ENCODE assay signal across 7 mouse cellular contexts in the genomic region with DNA sequence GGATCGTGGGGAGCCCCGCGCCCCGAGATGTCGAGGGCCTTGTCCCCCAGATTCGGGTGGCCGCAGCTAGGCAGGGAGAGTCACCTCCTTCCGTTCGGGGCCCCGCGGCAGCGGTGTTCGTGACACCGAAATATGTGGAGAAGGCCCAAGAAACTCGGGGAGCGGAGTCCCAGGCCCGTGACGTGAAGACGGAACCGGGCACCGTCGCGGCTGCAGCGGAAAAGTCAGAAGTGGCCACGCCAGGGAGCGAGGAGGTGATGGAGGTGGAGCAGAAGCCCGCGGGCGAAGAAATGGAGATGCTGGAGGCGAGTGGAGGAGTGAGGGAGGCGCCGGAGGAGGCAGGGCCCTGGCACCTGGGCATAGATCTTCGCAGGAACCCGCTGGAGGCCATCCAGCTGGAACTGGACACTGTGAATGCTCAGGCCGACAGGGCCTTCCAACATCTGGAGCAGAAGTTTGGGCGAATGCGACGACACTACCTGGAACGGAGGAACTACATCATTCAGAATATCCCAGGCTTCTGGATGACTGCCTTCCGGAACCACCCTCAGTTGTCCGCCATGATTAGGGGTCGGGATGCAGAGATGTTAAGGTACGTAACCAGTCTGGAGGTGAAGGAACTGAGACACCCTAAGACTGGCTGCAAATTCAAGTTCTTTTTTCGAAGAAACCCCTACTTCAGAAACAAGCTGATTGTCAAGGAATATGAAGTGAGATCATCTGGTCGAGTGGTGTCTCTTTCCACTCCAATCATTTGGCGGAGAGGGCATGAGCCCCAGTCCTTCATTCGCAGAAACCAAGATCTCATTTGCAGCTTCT. TPM values are rescaled to one million over a fixed set of nuclear protein-coding genes. Genes with fewer than 3 reads are reported as not detected.
DNase-seq lines count a peak whose midpoint lies in the region; ATAC-seq and TF ChIP-seq lines count a peak whose summit lies in the region.

No protein-coding gene starts in this region.

- 3% methylated on average over 46 of the region's 47 CpGs for WGBS in heart, postnatal 0 days
- 2% methylated on average over 47 of the region's 47 CpGs for WGBS in lung, embryonic 14.5 days

- no peak for TF ChIP-seq EP300 in MEL (IDR thresholded peaks at IDR 0.05; ENCODE audit: low read depth in 1 of 2, low read length in 2 of 2)
- no peak for TF ChIP-seq EP300 in heart, postnatal 0 days (IDR thresholded peaks at IDR 0.05; ENCODE audit: low read depth)

- TF ChIP-seq CTCF in MEL (IDR thresholded peaks at IDR 0.05 in 2 of 3, conservative IDR thresholded peaks at IDR 0.05 in 1 of 3; ENCODE audit: control insufficient read depth in 1 of 3, insufficient read depth in 1 of 3, low read depth in 2 of 3, low read length in 3 of 3, poor library complexity in 1 of 3, severe bottlenecking in 1 of 3), result no peak
- no peak for TF ChIP-seq CTCF in heart, postnatal 0 days (IDR thresholded peaks at IDR 0.05; ENCODE audit: low read depth)
- no peak for TF ChIP-seq CTCF in lung, embryonic 14.5 days (IDR thresholded peaks at IDR 0.05; ENCODE audit: low read depth)

- ATAC-seq in heart, postnatal 0 days (ENCODE audit: insufficient read depth, low read depth), result peak; percentile 31
- peak; percentile 53 for ATAC-seq in lung, embryonic 14.5 days (ENCODE audit: insufficient read depth)
- ATAC-seq in neutrophil, adult 5-6 weeks (ENCODE audit: extremely low read depth, insufficient number of reproducible peaks, low FRiP score, poor library complexity, severe bottlenecking), result peak; percentile 2; the same call in 1 of the 2 replicates

- peak overlapping the region; percentile 57 to 85 for H3K4me3 ChIP-seq in MEL (ENCODE audit: control insufficient read depth in 1 of 2, insufficient read depth in 1 of 2, low read depth in 2 of 2, low read length in 2 of 2)
- peak overlapping the region; percentile 100 for H3K4me3 ChIP-seq in erythroblast, embryonic 14.5 days (replicated peaks)
- H3K4me3 ChIP-seq in heart, postnatal 0 days (ENCODE audit: low read depth, low read length), result peak overlapping the region; percentile 89
- H3K4me3 ChIP-seq in lung, embryonic 14.5 days (ENCODE audit: low read depth, low read length), result peak overlapping the region; percentile 98

- no peak overlapping the region for H3K27ac ChIP-seq in MEL (ENCODE audit: control insufficient read depth, low read depth, low read length)
- peak overlapping the region; percentile 88 for H3K27ac ChIP-seq in heart, postnatal 0 days (ENCODE audit: low read depth)
- peak overlapping the region; percentile 79 for H3K27ac ChIP-seq in lung, embryonic 14.5 days (ENCODE audit: low read depth)

- TF ChIP-seq POLR2A in MEL (IDR thresholded peaks at IDR 0.05; ENCODE audit: control insufficient read depth in 1 of 2, insufficient read depth in 1 of 2, low read depth in 1 of 2, low read length in 2 of 2, poor library complexity in 1 of 2), result no peak

- peak; percentile 46 for DNase-seq in MEL (ENCODE audit: low read depth, low spot score)
- peak; percentile 66 for DNase-seq in brain, adult 2 months (ENCODE audit: low read depth, low spot score)
- DNase-seq in heart, postnatal 0 days (ENCODE audit: low spot score), result no peak
- peak; percentile 80 to 85 for DNase-seq in kidney, postnatal 25 days
- peak; percentile 58 for DNase-seq in lung, embryonic 14.5 days

- peaks cover 0 to 15% of the 10 kb centered on the region in 2 experiments; a peak in 2 of 4 replicates for H3K36me3 ChIP-seq in MEL (ENCODE audit: control insufficient read depth in 1 of 2, insufficient read depth in 2 of 2, low read length in 2 of 2)
- H3K36me3 ChIP-seq in erythroblast, embryonic 14.5 days (ENCODE audit: control insufficient read depth), result peaks cover 22% of the 10 kb centered on the region
- peaks cover 5% of the 10 kb centered on the region; the same call in 1 of the 2 replicates for H3K36me3 ChIP-seq in heart, postnatal 0 days (replicated peaks; ENCODE audit: control insufficient read depth, insufficient read depth, low read length)
- peaks cover 12% of the 10 kb centered on the region; the same call in 1 of the 2 replicates for H3K36me3 ChIP-seq in lung, embryonic 14.5 days (ENCODE audit: insufficient read depth)

- no peak for TF ChIP-seq RAD21 in MEL (IDR thresholded peaks at IDR 0.05; ENCODE audit: low read depth, low read length)

- peak overlapping the region; percentile 69 for H3K4me2 ChIP-seq in heart, postnatal 0 days (ENCODE audit: low read depth, low read length)
- H3K4me2 ChIP-seq in lung, embryonic 14.5 days, result peak overlapping the region; percentile 91

- H3K27me3 ChIP-seq in MEL (ENCODE audit: control insufficient read depth in 1 of 2, insufficient read depth in 2 of 2, low read length in 2 of 2), result no peaks in the 10 kb centered on the region
- 0 out of 2 replicates have a peak, but pooled peaks cover 3% of the 10 kb centered on the region for H3K27me3 ChIP-seq in erythroblast, embryonic 14.5 days (ENCODE audit: control insufficient read depth)
- no peaks in the 10 kb centered on the region for H3K27me3 ChIP-seq in heart, postnatal 0 days (ENCODE audit: control insufficient read depth, insufficient read depth, low read length)
- H3K27me3 ChIP-seq in lung, embryonic 14.5 days (ENCODE audit: insufficient read depth, low read length), result no peaks in the 10 kb centered on the region

- H3K9me3 ChIP-seq in MEL (replicated peaks; ENCODE audit: insufficient read depth, low read length), result no peaks in the 10 kb centered on the region
- H3K9me3 ChIP-seq in erythroblast, embryonic 14.5 days (ENCODE audit: control insufficient read depth, low read length), result no peaks in the 10 kb centered on the region
- no peaks in the 10 kb centered on the region for H3K9me3 ChIP-seq in heart, postnatal 0 days (replicated peaks; ENCODE audit: control insufficient read depth, low read length)
- H3K9me3 ChIP-seq in lung, embryonic 14.5 days (ENCODE audit: low read depth, low read length), result no peaks in the 10 kb centered on the region

- H3K9ac ChIP-seq in MEL (ENCODE audit: control insufficient read depth, low read depth, low read length, poor library complexity, severe bottlenecking), result peak overlapping the region; percentile 85
- H3K9ac ChIP-seq in heart, postnatal 0 days (replicated peaks; ENCODE audit: low read depth, low read length), result peak overlapping the region; percentile 93
- H3K9ac ChIP-seq in lung, embryonic 14.5 days, result peak overlapping the region; percentile 97

- peaks cover 23% of the 10 kb centered on the region for H3K79me2 ChIP-seq in MEL (ENCODE audit: control insufficient read depth, insufficient read depth, low read length, poor library complexity)

- peaks cover 2 to 4% of the 10 kb centered on the region in 2 experiments; a peak in 2 of 4 replicates for H3K4me1 ChIP-seq in MEL (ENCODE audit: control insufficient read depth in 1 of 2, insufficient read depth in 2 of 2, low read length in 2 of 2)
- peaks cover 38% of the 10 kb centered on the region for H3K4me1 ChIP-seq in erythroblast, embryonic 14.5 days (ENCODE audit: control insufficient read depth)
- peaks cover 21% of the 10 kb centered on the region for H3K4me1 ChIP-seq in heart, postnatal 0 days (ENCODE audit: control insufficient read depth, insufficient read depth)
- peaks cover 10% of the 10 kb centered on the region; the same call in 1 of the 2 replicates for H3K4me1 ChIP-seq in lung, embryonic 14.5 days (ENCODE audit: insufficient read depth)

TF ChIP-seq in MEL, 35 proteins besides CTCF, POLR2A, EP300 and RAD21:
- TF ChIP-seq JUND (IDR thresholded peaks at IDR 0.05; ENCODE audit: low read depth, low read length), result no peak
- TF ChIP-seq USF1 (IDR thresholded peaks at IDR 0.05; ENCODE audit: low read depth, low read length), result no peak
- no peak for TF ChIP-seq MXI1 (IDR thresholded peaks at IDR 0.05; ENCODE audit: low read depth, low read length)
- no peak for TF ChIP-seq NELFE (IDR thresholded peaks at IDR 0.05; ENCODE audit: low read depth, low read length)
- TF ChIP-seq RCOR1 (IDR thresholded peaks at IDR 0.05; ENCODE audit: low read depth, low read length), result no peak
- TF ChIP-seq GATA1 (IDR thresholded peaks at IDR 0.05; ENCODE audit: low read depth, low read length), result no peak

RNA-seq across cellular contexts. Expression of gene Tspyl1, which starts 0.6 kb away (rescaled TPM):
- 10.4 and 10.8 TPM in 2 replicates for total RNA-seq in MEL (2012; rRNA removed)
- polyA plus RNA-seq in MEL (2012; ENCODE audit: insufficient read depth in 1 of 2, insufficient read length in 2 of 2, low read depth in 1 of 2, low replicate concordance in 2 of 2, missing spikeins in 1 of 2), result 10 to 100 TPM in 1 of 2 experiments, not detected in 1; 16.3 TPM
- 1.7 and 2.7 TPM in 2 replicates for polyA plus RNA-seq in erythroblast, embryonic 14.5 days (2012)
- 56.3 and 62.1 TPM in 2 replicates for total RNA-seq in heart, postnatal 0 days (2014; rRNA removed; ENCODE audit: low replicate concordance)
- 61.2 and 69.1 TPM in 2 replicates for polyA plus RNA-seq in heart, postnatal 0 days (2015; fragmentation: Nextera tagmentation; extraction: Ambion mirVana)
- polyA plus RNA-seq in lung, embryonic 14.5 days (2014; fragmentation: Nextera tagmentation; extraction: Ambion mirVana), result 50.6 and 52.6 TPM in 2 replicates
- 90.4 and 96.0 TPM in 2 replicates for total RNA-seq in neutrophil, adult 5-6 weeks (2017)

RNA-seq across cellular contexts. Expression of gene Tspyl4, which starts 14.6 kb away (rescaled TPM):
- total RNA-seq in MEL (2012; rRNA removed), result 0.04 and 0.07 TPM in 2 replicates
- polyA plus RNA-seq in MEL (2012; ENCODE audit: insufficient read depth in 1 of 2, insufficient read length in 2 of 2, low read depth in 1 of 2, low replicate concordance in 2 of 2, missing spikeins in 1 of 2), result under 1 TPM in 1 of 2 experiments, not detected in 1; 0.08 TPM
- polyA plus RNA-seq in erythroblast, embryonic 14.5 days (2012), result 0.03 TPM in 1 of 2 replicates, not detected in the other
- total RNA-seq in heart, postnatal 0 days (2014; rRNA removed; ENCODE audit: low replicate concordance), result 28.6 and 29.8 TPM in 2 replicates
- 14.2 and 15.4 TPM in 2 replicates for polyA plus RNA-seq in heart, postnatal 0 days (2015; fragmentation: Nextera tagmentation; extraction: Ambion mirVana)
- polyA plus RNA-seq in lung, embryonic 14.5 days (2014; fragmentation: Nextera tagmentation; extraction: Ambion mirVana), result 4.0 and 4.4 TPM in 2 replicates
- 7.7 and 11.7 TPM in 2 replicates for total RNA-seq in neutrophil, adult 5-6 weeks (2017)

Comparison
In these comparisons a context has a peak if more than half of its experiments do, and no peak if none do; other contexts are left out.
1. ATAC-seq: peak in every context shown above with its lines; median percentile 53 in lung, embryonic 14.5 days; 31 in heart, postnatal 0 days; 2 in neutrophil, adult 5-6 weeks.